Comparison of ENCODE assay signal across 8 mouse cellular contexts in genomic region chr5:146867946-146868314, GRCm38 (mm10). TPM values are rescaled to one million over a fixed set of nuclear protein-coding genes. Genes with fewer than 3 reads are reported as not detected.
DNase-seq lines count a peak whose midpoint lies in the region; ATAC-seq lines count a peak whose summit lies in the region.

No protein-coding gene starts in this region.

- no peaks in the 10 kb centered on the region for H3K9me3 ChIP-seq in kidney, embryonic 14.5 days (ENCODE audit: control insufficient read depth, low read length)
- H3K9me3 ChIP-seq in embryonic facial prominence, embryonic 14.5 days (ENCODE audit: control insufficient read depth, low read length): no peaks in the 10 kb centered on the region
- no peaks in the 10 kb centered on the region for H3K9me3 ChIP-seq in hindbrain, embryonic 15.5 days
- no peaks in the 10 kb centered on the region for H3K9me3 ChIP-seq in midbrain, embryonic 13.5 days

- H3K9ac ChIP-seq in kidney, embryonic 14.5 days (ENCODE audit: low read depth, low read length): 0 out of 2 replicates have a peak overlapping the region, but pooled peaks have one; percentile 40
- no peak overlapping the region for H3K9ac ChIP-seq in embryonic facial prominence, embryonic 14.5 days (ENCODE audit: low read depth, low read length)
- H3K9ac ChIP-seq in hindbrain, embryonic 15.5 days: no peak overlapping the region
- H3K9ac ChIP-seq in midbrain, embryonic 13.5 days (replicated peaks): peak overlapping the region; percentile 55; the same call in 1 of the 2 replicates

- no peak overlapping the region for H3K27ac ChIP-seq in kidney, embryonic 14.5 days (ENCODE audit: low read depth, low read length)
- no peak overlapping the region for H3K27ac ChIP-seq in embryonic facial prominence, embryonic 14.5 days (replicated peaks; ENCODE audit: low read depth, low read length)
- peak overlapping the region; percentile 54; the same call in 1 of the 2 replicates for H3K27ac ChIP-seq in hindbrain, embryonic 15.5 days (replicated peaks)
- H3K27ac ChIP-seq in midbrain, embryonic 13.5 days: no peak overlapping the region

- H3K4me2 ChIP-seq in kidney, embryonic 14.5 days (replicated peaks; ENCODE audit: low read depth, low read length): peak overlapping the region; percentile 35
- peak overlapping the region; percentile 53 for H3K4me2 ChIP-seq in embryonic facial prominence, embryonic 14.5 days (ENCODE audit: low read depth, low read length)
- H3K4me2 ChIP-seq in hindbrain, embryonic 15.5 days: peak overlapping the region; percentile 42
- peak overlapping the region; percentile 49; the same call in 1 of the 2 replicates for H3K4me2 ChIP-seq in midbrain, embryonic 13.5 days (replicated peaks)

- no peaks in the 10 kb centered on the region for H3K27me3 ChIP-seq in kidney, embryonic 14.5 days (ENCODE audit: control insufficient read depth, insufficient read depth, low read length)
- H3K27me3 ChIP-seq in embryonic facial prominence, embryonic 14.5 days (replicated peaks; ENCODE audit: control insufficient read depth, insufficient read depth, low read length): no peaks in the 10 kb centered on the region
- H3K27me3 ChIP-seq in hindbrain, embryonic 15.5 days: no peaks in the 10 kb centered on the region
- no peaks in the 10 kb centered on the region for H3K27me3 ChIP-seq in midbrain, embryonic 13.5 days

- ATAC-seq in kidney, embryonic 14.5 days (ENCODE audit: low FRiP score, low TSS enrichment): no peak
- ATAC-seq in embryonic facial prominence, embryonic 14.5 days (ENCODE audit: low read depth): no peak
- peak; percentile 35; the same call in 1 of the 2 replicates for ATAC-seq in hindbrain, embryonic 15.5 days (ENCODE audit: low FRiP score, low read depth)
- peak; percentile 44 for ATAC-seq in midbrain, embryonic 13.5 days

- H3K4me1 ChIP-seq in kidney, embryonic 14.5 days (ENCODE audit: control insufficient read depth, insufficient read depth, low read length): peaks cover 11% of the 10 kb centered on the region; the same call in 1 of the 2 replicates
- peaks cover 5% of the 10 kb centered on the region; the same call in 1 of the 2 replicates for H3K4me1 ChIP-seq in embryonic facial prominence, embryonic 14.5 days (ENCODE audit: control insufficient read depth, insufficient read depth, low read length)
- H3K4me1 ChIP-seq in hindbrain, embryonic 15.5 days (replicated peaks): peaks cover 14% of the 10 kb centered on the region
- peaks cover 7% of the 10 kb centered on the region; the same call in 1 of the 2 replicates for H3K4me1 ChIP-seq in midbrain, embryonic 13.5 days (replicated peaks)

- H3K36me3 ChIP-seq in kidney, embryonic 14.5 days (ENCODE audit: control insufficient read depth, insufficient read depth, low read length): no peaks in the 10 kb centered on the region
- H3K36me3 ChIP-seq in embryonic facial prominence, embryonic 14.5 days (ENCODE audit: control insufficient read depth, insufficient read depth, low read length): no peaks in the 10 kb centered on the region
- no peaks in the 10 kb centered on the region for H3K36me3 ChIP-seq in hindbrain, embryonic 15.5 days
- no peaks in the 10 kb centered on the region for H3K36me3 ChIP-seq in midbrain, embryonic 13.5 days

- no peak for DNase-seq in kidney, postnatal 10 days
- DNase-seq in embryonic facial prominence, embryonic 14.5 days (ENCODE audit: low spot score): no peak
- DNase-seq in urinary bladder, postnatal 10 days (ENCODE audit: low spot score): no peak
- no peak for DNase-seq in left cerebral cortex, postnatal 10 days (ENCODE audit: extremely low spot score in 1 of 2, low spot score in 2 of 2)
- no peak for DNase-seq in spleen, postnatal 4 days (ENCODE audit: low spot score in 2 of 2)

- H3K4me3 ChIP-seq in kidney, embryonic 14.5 days (ENCODE audit: low read length): no peak overlapping the region
- no peak overlapping the region for H3K4me3 ChIP-seq in embryonic facial prominence, embryonic 14.5 days (ENCODE audit: low read depth, low read length)
- no peak overlapping the region for H3K4me3 ChIP-seq in hindbrain, embryonic 15.5 days
- no peak overlapping the region for H3K4me3 ChIP-seq in midbrain, embryonic 13.5 days (replicated peaks)

- WGBS in kidney, embryonic 14.5 days: 20% methylated on average over 4 of the region's 4 CpGs
- 18% methylated on average over 4 of the region's 4 CpGs for WGBS in embryonic facial prominence, embryonic 14.5 days
- WGBS in hindbrain, embryonic 15.5 days: 15% methylated on average over 4 of the region's 4 CpGs
- 10% methylated on average over 4 of the region's 4 CpGs for WGBS in midbrain, embryonic 13.5 days

- intact Hi-C loops in left cerebral cortex, postnatal 10 days (cut with DNase I): no loop called here

RNA-seq across cellular contexts. Expression of gene Rasl11a, which starts 23.1 kb away (rescaled TPM):
- 53.0 and 58.0 TPM in 2 replicates for polyA plus RNA-seq in kidney, embryonic 14.5 days (2014; fragmentation: Nextera tagmentation; extraction: Ambion mirVana)
- 8.5 and 9.5 TPM in 2 replicates for polyA plus RNA-seq in embryonic facial prominence, embryonic 14.5 days (2014; fragmentation: Nextera tagmentation; extraction: Ambion mirVana)
- 9.3 and 9.9 TPM in 2 replicates for polyA plus RNA-seq in hindbrain, embryonic 15.5 days (2015; fragmentation: Nextera tagmentation; extraction: Ambion mirVana)
- polyA plus RNA-seq in midbrain, embryonic 13.5 days (2015; fragmentation: Nextera tagmentation; extraction: Ambion mirVana): 11.0 and 12.5 TPM in 2 replicates
- total RNA-seq in left cerebral cortex, postnatal 10 days (2021): 10 to 100 TPM in 1 of 2 experiments, 1 to 10 TPM in 1; 9.2 to 12.2 TPM

RNA-seq across cellular contexts. Expression of gene Rpl21, which starts 35.2 kb away (rescaled TPM):
- 689 and 848 TPM in 2 replicates for polyA plus RNA-seq in kidney, embryonic 14.5 days (2014; fragmentation: Nextera tagmentation; extraction: Ambion mirVana)
- 666 and 723 TPM in 2 replicates for polyA plus RNA-seq in embryonic facial prominence, embryonic 14.5 days (2014; fragmentation: Nextera tagmentation; extraction: Ambion mirVana)
- polyA plus RNA-seq in hindbrain, embryonic 15.5 days (2015; fragmentation: Nextera tagmentation; extraction: Ambion mirVana): 312 and 347 TPM in 2 replicates
- 371 and 386 TPM in 2 replicates for polyA plus RNA-seq in midbrain, embryonic 13.5 days (2015; fragmentation: Nextera tagmentation; extraction: Ambion mirVana)
- total RNA-seq in left cerebral cortex, postnatal 10 days (2021): 100 to 1,000 TPM; 183 to 190 TPM

Comparison
In these comparisons a context has a peak if more than half of its experiments do, and no peak if none do; other contexts are left out.
1. ATAC-seq: peak in hindbrain, embryonic 15.5 days (single experiment) and midbrain, embryonic 13.5 days (single experiment); none in kidney, embryonic 14.5 days (single experiment) and embryonic facial prominence, embryonic 14.5 days (single experiment).
2. H3K9ac ChIP-seq: peak in kidney, embryonic 14.5 days (single experiment) and midbrain, embryonic 13.5 days (single experiment); none in embryonic facial prominence, embryonic 14.5 days (single experiment) and hindbrain, embryonic 15.5 days (single experiment).
3. Peak in every context shown above with its lines, with median percentiles within 50 percentile points of each other: H3K4me2 ChIP-seq.